Mouse (Mus musculus) macrophage (primary cell): ENCODE results near the gene Rhbdf1. TPM values are rescaled to one million over a fixed set of nuclear protein-coding genes. Genes with fewer than 3 reads are reported as not detected.
"Not testable (repeated sequence)": the region's sequence is repeated elsewhere in the genome, so short reads cannot be mapped to it uniquely, and the experiment has no call there.

ENCODE experiments used
- H3K27ac ChIP-seq: fragments of 350-480 bp; formaldehyde crosslinking; 2 replicates; pipeline ENCODE4 v1.9.0; 2021
- H3K36me3 ChIP-seq: fragments of 350-480 bp; formaldehyde crosslinking; 2 replicates; pipeline ENCODE4 v1.9.0; 2021; ENCODE audit errors: inconsistent target
- H3K4me3 ChIP-seq: fragments of 350-480 bp; formaldehyde crosslinking; 2 replicates; pipeline ENCODE4 v1.9.0; 2021; ENCODE audit errors: inconsistent target
- H3K79me2 ChIP-seq: fragments of 350-480 bp; formaldehyde crosslinking; 2 replicates; pipeline ENCODE4 v1.9.0; 2021; ENCODE audit errors: inconsistent target
- WGBS: methylation state at CpG from one replicate; pipeline ENCODE4 v1.1.7; 2026; ENCODE audit warnings: inconsistent platforms; ENCODE audit not compliant: missing documents; 5-methylcytosine and 5-hydroxymethylcytosine counted together
- polyA plus RNA-seq: library from polyadenylated mRNA; stranded (reverse); fragments of 250-400 nt; gene quantifications from 3 replicates; pipeline ENCODE4 v1.2.4, GENCODE M21; 2018; ENCODE audit warnings: inconsistent platforms

The Rhbdf1 gene
- polyA plus RNA-seq, 1 experiment from 2014 or later, result 2.3 TPM

DNA sequence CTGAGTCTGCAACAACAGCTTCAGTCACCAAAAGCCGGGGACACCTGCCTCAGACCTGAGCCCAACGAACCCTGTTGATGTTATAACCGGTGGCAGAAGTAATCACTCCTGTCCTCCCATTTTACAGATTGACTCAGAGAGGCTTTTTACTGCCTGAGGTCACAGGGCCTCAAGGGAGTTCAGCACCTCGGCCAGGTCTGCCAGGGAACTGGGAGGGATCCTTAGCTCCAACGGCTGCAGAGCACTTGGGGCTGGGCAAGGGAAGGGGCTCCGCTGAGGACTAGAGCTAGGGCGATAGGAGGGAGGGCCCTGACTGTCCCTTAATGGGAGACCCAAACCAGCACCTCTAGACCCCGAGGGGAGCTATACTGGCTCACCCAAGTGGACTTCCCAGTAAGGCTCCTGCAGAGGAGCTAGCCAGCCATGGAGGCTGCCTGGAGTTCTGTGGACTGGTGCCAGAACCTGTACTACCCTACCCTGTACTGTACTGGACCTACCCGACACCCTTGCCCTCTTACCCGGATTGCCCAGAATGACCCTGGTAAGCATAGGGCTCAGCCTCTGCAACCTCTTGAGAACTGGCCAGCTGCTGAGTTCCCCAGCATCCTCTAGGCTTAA is 1.4 kb downstream of the Rhbdf1 start:
- Histone ChIP-seq H3K4me3 (no peak overlapping the region), H3K27ac (no peak overlapping the region), H3K36me3 (no peaks in the 10 kb centered on the region), H3K79me2 (no peaks in the 10 kb centered on the region)
- 81% methylated on average over 8 of the region's 10 CpGs for WGBS

DNA sequence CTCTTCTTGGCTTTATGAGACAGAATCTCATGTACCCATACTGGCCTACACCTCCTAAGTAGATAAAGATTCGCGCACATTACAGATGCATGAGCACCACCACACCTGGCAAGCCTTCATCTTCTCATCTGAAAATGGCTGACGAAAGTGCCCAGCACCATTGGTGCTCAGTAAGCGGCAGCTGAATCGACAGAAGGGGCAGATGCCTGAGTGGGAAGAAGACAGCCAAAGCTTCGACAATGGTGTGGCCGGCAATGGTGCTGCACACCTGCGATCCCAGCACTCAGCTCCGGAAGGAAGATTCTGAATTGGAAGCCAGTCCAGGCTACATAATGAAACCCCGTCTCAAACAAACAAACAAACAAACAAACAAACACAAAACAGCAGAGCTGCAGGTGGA is 2.8 kb downstream of the Rhbdf1 start:
- 92% methylated on average over 10 of the region's 10 CpGs for WGBS
- H3K27ac ChIP-seq, result no peak overlapping the region
- no peaks in the 10 kb centered on the region for H3K79me2 ChIP-seq
- no peak overlapping the region for H3K4me3 ChIP-seq
- no peaks in the 10 kb centered on the region for H3K36me3 ChIP-seq

DNA sequence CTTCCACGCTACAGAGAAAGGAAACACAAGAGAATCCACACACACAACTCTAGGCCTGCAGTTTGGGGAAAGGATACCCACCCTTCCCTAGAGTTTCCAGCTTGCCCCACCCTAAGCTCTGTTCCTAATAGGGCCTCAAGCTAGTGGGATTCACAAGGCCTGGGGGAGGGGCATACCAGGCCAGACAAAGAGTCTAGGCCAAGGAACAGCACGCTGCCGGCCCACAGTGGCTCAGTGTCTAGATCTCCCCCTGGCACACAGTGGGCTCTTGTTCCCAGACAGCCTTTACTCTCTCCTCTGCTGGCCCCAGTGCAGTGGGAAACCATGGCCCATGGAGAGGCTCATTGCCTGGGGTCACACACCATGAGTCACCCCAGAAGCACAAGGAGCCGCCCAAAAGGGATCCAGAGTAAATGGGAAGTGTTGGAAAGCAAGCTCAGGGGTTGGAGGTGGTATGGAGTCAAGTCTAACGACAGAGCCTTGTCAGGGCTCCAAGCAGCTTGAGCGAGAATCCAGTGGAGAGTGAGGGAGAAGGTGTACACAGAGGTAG is 3.5 kb downstream of the Rhbdf1 start:
- Histone ChIP-seq H3K36me3 (no peaks in the 10 kb centered on the region), H3K27ac (no peak overlapping the region), H3K79me2 (no peaks in the 10 kb centered on the region), H3K4me3 (no peak overlapping the region)
- 91% methylated on average over 6 of the region's 6 CpGs for WGBS

DNA sequence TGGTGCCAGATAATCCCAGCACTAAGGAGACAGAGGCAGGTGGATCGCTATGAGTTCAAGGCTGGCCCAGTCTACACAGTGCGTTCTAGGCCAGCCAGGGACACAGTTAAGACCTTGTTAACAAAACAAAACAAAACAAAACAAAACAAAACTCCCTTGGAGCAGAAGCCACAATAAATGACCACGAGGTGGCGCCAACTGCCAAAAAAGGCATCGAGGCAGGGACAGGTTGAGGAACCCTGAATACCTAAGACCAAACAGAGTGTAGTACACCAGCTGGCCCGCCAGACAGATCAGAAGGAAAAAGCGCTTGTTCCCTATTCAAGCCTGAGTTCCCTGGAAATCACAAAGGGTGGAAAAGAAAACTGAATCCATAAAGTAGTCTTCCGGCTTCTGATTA is 5.2 kb downstream of the Rhbdf1 start:
- 25% methylated on average over 7 of the region's 8 CpGs for WGBS
- no peak overlapping the region for H3K4me3 ChIP-seq
- no peak overlapping the region for H3K27ac ChIP-seq

DNA sequence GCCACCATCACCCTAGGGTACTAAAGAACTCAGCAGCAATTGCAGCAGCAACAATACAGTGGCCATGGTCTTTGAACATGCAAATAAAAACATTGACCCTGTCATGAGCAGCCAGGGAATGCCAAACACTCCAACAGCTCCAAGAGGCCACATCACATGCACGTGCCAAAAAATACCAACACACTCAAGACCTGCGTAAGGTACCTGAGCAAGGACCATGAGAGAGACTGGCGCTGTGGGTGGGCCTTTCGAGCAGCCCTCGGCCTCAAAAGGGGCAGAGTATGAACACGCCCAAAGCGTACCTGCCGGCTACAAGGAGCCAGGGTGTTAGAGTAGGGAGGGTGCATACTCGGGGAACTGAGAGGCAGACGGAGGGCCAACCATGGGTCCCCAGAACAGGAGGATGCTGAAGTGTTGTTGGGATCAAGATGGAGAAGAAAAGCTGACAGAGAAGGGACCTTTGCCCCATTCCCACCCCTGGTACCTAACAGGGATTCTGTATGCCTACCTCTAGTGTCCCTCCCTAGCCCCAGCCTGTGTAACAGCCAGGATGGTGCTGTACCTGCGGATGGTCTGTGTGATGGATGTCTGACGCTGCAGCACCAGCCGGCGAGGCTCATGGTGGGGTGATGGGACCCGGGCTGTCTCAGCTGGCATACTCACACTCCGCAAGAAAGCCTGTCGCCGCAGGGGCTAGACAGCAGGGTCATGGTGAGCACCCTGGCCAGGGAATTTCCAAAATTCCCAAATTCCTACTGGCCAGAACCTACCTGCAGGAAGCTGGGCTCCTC is 6.5 kb downstream of the Rhbdf1 start:
- no peaks in the 10 kb centered on the region for H3K36me3 ChIP-seq
- no peaks in the 10 kb centered on the region for H3K79me2 ChIP-seq
- 96% methylated on average over 17 of the region's 18 CpGs for WGBS

More for the DNA sequence above, 5.2 kb downstream of the Rhbdf1 start:
- no peaks in the 10 kb centered on the region for H3K36me3 ChIP-seq
- no peaks in the 10 kb centered on the region for H3K79me2 ChIP-seq

DNA sequence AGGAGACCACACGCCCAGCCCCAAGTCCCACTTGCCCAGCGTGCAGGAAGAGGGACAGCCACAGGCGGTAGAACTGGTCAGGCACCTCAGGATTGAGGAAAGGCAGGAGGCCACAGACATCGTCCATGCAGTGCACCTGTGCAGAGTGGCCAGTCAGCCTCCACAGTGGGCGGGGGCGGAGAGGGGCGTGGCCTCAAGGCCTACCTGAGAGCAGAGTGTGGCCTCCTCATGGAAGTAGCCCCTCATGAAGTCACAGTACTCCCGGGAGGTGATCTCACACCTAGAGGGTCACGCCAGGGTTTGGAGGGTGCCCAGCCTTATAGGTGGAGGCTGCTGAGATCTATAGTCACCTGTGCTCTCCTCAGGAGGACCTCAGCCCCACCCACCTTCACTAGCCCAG is 11.5 kb downstream of the Rhbdf1 start:
- Histone ChIP-seq H3K4me3 (no peak overlapping the region), H3K36me3 (no peaks in the 10 kb centered on the region), H3K79me2 (no peaks in the 10 kb centered on the region), H3K27ac (no peak overlapping the region)
- 96% methylated on average over 9 of the region's 9 CpGs for WGBS

More for the DNA sequence above, 6.5 kb downstream of the Rhbdf1 start:
- Histone ChIP-seq H3K27ac (no peak overlapping the region), H3K4me3 (no peak overlapping the region)

DNA sequence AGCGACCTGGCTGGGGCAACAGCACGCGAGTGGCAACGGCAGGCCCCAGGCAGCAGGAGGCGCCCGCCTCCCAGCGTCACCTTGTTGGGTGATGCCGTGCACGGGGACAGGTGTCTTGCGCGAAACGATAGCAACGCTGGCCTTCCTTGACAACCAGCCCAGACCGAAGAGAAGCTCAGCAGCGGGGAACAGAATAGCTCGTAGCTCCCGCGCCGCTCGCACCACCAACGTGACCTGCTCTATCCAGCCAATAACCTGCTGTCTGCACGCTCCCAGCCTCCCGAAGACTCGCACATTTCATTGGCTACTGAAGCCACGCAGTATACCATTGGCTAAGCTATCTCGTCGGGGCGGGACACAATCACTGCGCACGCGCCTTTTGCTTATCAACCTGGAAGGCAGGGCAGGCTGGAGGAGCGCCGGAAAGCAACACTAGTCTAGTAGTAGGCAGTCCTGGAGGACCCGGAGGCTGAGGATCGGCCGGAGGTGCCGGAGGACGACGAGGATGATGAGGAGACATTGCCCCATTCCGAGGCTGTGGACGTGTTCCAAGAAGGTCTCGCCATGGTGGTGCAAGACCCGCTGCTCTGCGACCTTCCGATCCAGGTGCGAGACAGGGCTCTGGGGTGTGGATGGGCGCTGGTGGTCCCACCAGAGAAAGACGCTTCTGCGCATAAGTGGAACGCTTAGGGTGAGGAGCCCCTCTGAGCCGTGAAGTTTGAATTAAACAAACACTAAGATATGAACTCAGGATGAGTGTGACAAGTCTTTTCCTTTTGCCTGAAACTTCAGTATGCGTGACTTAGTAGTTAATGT is 16.8 kb downstream of the Rhbdf1 start, which contains the start of gene Snrnp25:
TSS of gene Snrnp25 (plus strand) at position 358 of the 816 bp plus-strand sequence.
- H3K27ac ChIP-seq, result peak within 1 kb of the TSS; percentile 21; the same call in 1 of the 2 replicates
- no peaks in the 10 kb centered on the region for H3K36me3 ChIP-seq
- H3K79me2 ChIP-seq, result no peaks in the 10 kb centered on the region
- WGBS, result under 1% methylated on average over 52 of the region's 52 CpGs
- H3K4me3 ChIP-seq, result peak within 1 kb of the TSS; percentile 95

DNA sequence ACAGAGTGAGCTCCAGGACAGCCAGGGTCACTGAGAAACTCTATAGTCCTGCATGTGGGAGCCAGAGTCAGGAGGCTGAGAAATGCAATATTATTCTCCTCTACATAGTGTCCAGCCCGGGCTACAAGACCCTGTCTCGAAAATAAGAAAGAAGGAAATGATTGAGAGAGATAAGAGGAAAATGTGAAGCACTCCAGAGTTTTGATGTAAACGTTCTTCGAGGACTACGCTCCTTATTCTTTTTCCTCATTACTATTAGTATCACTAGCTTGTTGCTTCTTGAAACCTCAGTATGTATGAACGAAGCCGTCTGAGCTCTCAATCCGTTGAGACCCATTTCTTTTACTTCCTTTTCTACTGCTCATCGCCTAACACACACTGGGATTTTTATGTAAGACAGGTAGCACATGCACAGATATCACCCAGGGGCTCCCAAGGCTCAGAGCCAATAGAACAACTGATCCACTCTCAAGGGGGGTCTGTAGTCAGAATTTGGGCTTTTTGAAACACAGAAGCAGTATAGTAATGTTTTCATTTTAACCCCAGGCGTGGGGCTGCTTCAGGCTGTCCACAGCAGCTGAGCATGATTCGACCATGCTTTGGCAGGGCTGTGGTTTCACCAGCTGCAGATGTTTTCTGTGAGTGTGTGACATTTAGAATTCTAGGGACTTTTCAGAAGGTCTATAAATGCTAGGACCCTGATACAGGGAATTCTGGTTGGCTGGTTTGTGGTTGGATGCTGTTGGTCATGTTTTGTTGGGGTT is 20.0 kb downstream of the Rhbdf1 start:
- no peak overlapping the region for H3K4me3 ChIP-seq
- no peaks in the 10 kb centered on the region for H3K79me2 ChIP-seq
- 65% methylated on average over 11 of the region's 11 CpGs for WGBS
- no peaks in the 10 kb centered on the region for H3K36me3 ChIP-seq
- no peak overlapping the region for H3K27ac ChIP-seq

DNA sequence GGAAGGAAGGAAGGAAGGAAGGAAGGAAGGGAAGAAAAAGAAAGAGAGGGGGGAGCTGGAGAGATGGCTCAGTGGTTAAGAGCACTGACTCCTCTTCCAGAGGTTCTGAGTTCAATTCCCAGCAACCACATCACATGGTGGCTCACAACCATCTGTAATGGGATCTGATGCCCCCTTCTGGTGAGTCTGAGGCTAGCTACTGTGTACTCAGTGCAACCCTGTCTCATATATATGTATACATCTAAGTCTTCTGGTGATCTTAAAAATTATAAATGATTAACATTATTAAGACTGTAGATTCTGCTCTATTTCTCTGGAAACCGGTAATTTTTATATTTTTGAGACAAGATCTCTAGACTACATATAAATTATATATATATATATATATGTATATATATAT is 21.1 kb downstream of the Rhbdf1 start:
- H3K27ac ChIP-seq, H3K79me2 ChIP-seq, H3K4me3 ChIP-seq, H3K36me3 ChIP-seq: not testable (repeated sequence)
- no CpG with 5 or more reads among the region's 1 CpGs for WGBS

DNA sequence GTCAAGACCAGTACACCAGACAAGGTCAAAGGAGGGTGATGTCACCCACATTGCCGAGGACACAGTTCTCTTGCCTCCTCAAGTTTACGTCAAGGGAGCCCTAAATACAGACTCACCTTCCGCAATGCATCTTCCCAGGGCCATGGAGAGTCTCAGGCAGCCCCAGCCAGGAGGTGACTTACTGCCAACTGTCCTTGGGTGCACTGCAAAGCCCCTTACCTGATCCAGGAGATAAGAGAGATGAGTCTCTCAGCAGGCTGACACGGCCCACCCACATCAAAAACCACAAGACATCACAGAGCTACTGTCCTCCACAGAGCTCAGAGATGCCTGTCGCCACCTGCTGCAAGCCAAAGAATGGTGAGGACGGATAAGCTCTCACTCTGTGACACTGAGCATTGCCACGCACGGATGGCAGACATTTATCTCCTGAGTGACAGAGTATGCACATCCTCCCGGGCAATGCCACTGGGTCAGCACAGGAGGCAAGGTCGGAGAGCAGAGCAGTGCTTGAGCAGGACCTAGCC is 22.0 kb downstream of the Rhbdf1 start, which contains the start of gene Il9r:
TSS of gene Il9r (minus strand) at position 205 of the 527 bp plus-strand sequence.
- no peaks in the 10 kb centered on the region for H3K36me3 ChIP-seq
- no peak within 1 kb of the TSS for H3K4me3 ChIP-seq
- H3K27ac ChIP-seq, result no peak within 1 kb of the TSS
- H3K79me2 ChIP-seq, result no peaks in the 10 kb centered on the region
- 82% methylated on average over 10 of the region's 10 CpGs for WGBS

DNA sequence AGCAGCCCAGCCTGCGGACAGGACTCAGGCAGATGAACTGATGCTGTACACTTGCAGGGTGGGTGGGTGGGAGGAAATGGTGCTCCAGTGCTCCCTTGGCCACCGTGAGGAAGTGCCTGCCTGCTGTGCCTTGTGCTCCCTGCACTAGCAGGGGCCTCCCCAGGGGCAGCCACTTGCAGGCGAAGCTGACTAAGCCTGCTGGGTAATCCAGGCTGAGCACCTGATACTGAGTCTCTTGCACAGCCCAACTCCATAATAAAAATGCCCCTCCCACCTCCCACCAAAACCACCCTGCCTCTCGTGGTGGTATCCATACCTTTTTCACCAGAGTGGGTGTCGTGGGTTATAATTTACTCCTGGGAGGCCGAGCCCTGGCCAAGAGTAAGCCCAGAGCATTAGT is 22.9 kb downstream of the Rhbdf1 start:
- H3K79me2 ChIP-seq, result no peaks in the 10 kb centered on the region
- no peak overlapping the region for H3K4me3 ChIP-seq
- no peak overlapping the region for H3K27ac ChIP-seq
- H3K36me3 ChIP-seq, result no peaks in the 10 kb centered on the region
- 45% methylated on average over 5 of the region's 6 CpGs for WGBS

DNA sequence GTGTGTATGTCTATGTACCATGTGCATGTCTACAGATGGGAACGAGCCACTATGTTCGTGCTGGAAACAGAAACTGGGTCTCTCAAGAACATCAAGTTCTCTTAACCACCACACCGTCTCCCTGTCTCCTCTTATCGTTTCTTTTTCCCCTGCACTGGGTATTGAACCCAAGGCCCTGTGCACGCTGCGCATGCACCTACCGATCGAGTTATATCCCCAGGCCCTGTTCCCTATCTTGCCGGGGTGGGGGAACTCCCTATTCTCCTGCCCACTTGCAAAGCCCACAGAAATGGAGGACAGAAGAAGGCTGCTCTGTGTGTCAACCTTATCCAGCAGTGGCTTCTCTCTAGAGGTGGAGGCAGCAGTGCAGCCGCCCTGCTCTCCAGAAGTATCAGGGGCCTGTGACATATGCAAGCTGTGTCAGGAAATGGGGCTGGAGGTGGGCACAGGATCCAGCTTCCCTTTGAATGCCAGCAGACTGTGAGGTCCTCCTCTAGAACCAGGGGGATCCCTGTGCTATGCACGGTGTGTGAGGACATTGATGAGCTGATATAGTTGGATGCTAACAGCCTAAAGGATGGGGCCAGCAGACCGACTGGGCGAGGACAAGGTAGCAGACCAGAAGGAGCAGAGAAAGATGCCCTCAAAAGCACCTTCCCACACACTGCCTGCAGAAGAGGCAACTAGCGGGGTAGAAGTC is 23.7 kb downstream of the Rhbdf1 start:
- Histone ChIP-seq H3K79me2 (no peaks in the 10 kb centered on the region), H3K36me3 (no peaks in the 10 kb centered on the region), H3K27ac (no peak overlapping the region), H3K4me3 (no peak overlapping the region)
- WGBS, result 71% methylated on average over 14 of the region's 14 CpGs

DNA sequence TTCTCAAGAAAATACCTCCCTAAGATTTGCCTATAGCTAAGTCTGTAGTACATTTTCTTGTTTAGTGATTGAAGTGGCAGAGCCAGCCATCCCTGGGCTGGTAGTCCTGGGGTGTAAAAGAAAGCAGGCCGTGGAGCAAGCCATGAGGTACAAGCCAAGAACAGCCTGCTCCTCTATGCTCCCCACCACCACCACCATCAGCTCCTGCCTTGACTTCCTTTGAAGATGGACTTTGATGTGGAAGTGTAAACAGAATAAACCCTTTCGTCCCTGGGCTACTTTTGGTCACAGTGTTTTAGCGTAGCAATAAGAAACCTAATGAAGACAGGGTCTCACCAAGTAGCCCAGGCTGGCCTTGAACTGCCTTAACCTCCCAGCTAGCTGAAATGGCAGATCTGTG is 24.3 kb downstream of the Rhbdf1 start:
- Histone ChIP-seq H3K27ac (no peak overlapping the region), H3K79me2 (no peaks in the 10 kb centered on the region), H3K36me3 (no peaks in the 10 kb centered on the region), H3K4me3 (no peak overlapping the region)
- 91% methylated on average over 3 of the region's 3 CpGs for WGBS
